Mouse (Mus musculus) E14TG2a.4 (cell line): ENCODE measurements around the gene Pip5k1a.

ENCODE experiments used
- CTCF ChIP-seq: conservative IDR thresholded peaks from 2 replicates; pipeline ENCODE4 v1.5.1; 2014; ENCODE audit warnings: low read length
- NANOG ChIP-seq: IDR thresholded peaks from 2 replicates; pipeline ENCODE4 v1.6.1; 2014; ENCODE audit warnings: borderline replicate concordance, low read length, mixed read lengths

DNA sequence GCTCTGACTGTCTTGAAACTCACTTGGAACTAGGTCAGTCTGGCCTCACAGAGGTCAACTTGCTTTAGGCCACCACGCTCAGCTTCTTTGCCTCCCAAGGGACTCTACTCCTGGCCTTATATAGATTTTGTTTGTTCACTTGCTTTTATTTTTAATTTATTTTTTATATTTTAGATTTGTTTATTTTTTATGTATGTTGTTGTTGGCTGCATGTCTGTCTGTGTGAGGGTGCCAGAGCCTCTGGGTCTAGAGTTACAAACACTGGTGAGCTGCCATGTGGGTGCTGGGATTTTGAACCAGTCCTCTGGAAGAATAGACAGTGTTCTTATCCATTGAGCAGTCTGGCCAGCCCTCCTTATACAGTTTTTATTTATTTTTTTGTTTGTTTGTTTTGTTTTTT, 6.0 kb upstream of the Pip5k1a start:
- no peak for TF ChIP-seq CTCF
- TF ChIP-seq NANOG = no peak
